Mouse (Mus musculus) limb, embryonic 14.5 days (tissue): Measurements from ENCODE around the gene Gm7075. TPM values are rescaled to one million over a fixed set of nuclear protein-coding genes. Genes with fewer than 3 reads are reported as not detected.

ENCODE experiments used
- ATAC-seq: fragments of 200-750 bp; cut with Nextera tagmentation; 2 replicates; pipeline ENCODE4 v1.8.0; 2017; ENCODE audit warnings: low read depth, moderate number of reproducible peaks, moderate TSS enrichment; ENCODE audit not compliant: low FRiP score
- DNase-seq: peaks from one replicate; pipeline ENCODE4 v3.0.0-alpha.2; 2015; ENCODE audit warnings: low spot score
- H3K27ac ChIP-seq: fragments of 300-500 bp; sonication (generic); replicated peaks from 2 replicates; pipeline ENCODE4 v1.5.1; 2014; ENCODE audit warnings: low read depth, mild to moderate bottlenecking, low read length, moderate library complexity, mixed read lengths
- H3K27me3 ChIP-seq: fragments of 300-500 bp; sonication (generic); 2 replicates; pipeline ENCODE4 v1.6.1; 2014; ENCODE audit warnings: low read length, mixed read lengths; ENCODE audit not compliant: control insufficient read depth, insufficient read depth
- H3K36me3 ChIP-seq: fragments of 300-500 bp; sonication (generic); 2 replicates; pipeline ENCODE4 v1.6.1; 2014; ENCODE audit warnings: mild to moderate bottlenecking, low read length, moderate library complexity, mixed read lengths; ENCODE audit not compliant: control insufficient read depth, insufficient read depth
- H3K4me1 ChIP-seq: fragments of 300-500 bp; sonication (generic); 2 replicates; pipeline ENCODE4 v1.6.1; 2014; ENCODE audit warnings: antibody characterized with exemption, low read length, mixed read lengths; ENCODE audit not compliant: control insufficient read depth, insufficient read depth
- H3K4me2 ChIP-seq: fragments of 300-500 bp; sonication (generic); replicated peaks from 2 replicates; pipeline ENCODE4 v1.6.1; 2014; ENCODE audit warnings: low read depth, mild to moderate bottlenecking, low read length, moderate library complexity; ENCODE audit not compliant: severe bottlenecking
- H3K4me3 ChIP-seq: fragments of 300-500 bp; sonication (generic); replicated peaks from 2 replicates; pipeline ENCODE4 v1.5.1; 2014; ENCODE audit warnings: low read length
- H3K9ac ChIP-seq: fragments of 300-500 bp; sonication (generic); 2 replicates; pipeline ENCODE4 v1.6.1; 2014; ENCODE audit warnings: mild to moderate bottlenecking, low read depth, low read length, moderate library complexity; ENCODE audit not compliant: severe bottlenecking
- H3K9me3 ChIP-seq: fragments of 300-500 bp; sonication (generic); 2 replicates; pipeline ENCODE4 v1.6.1; 2016; ENCODE audit warnings: low read length; ENCODE audit not compliant: control insufficient read depth
- POLR2A ChIP-seq: fragments of 200-500 bp; IDR thresholded peaks from 2 replicates; pipeline ENCODE4 v1.8.0; 2012; ENCODE audit warnings: inconsistent platforms, mild to moderate bottlenecking, moderate library complexity, borderline replicate concordance; ENCODE audit not compliant: insufficient read depth, insufficient read length; ENCODE audit errors: extremely low read depth
- WGBS: fragments of 180-500 bp; shearing (Covaris S2); extraction: QIAGEN DNeasy Blood & Tissue Kit; methylation state at CpG from one replicate; pipeline ENCODE4 v1.1.7; 2014; 5-methylcytosine and 5-hydroxymethylcytosine counted together
- polyA plus RNA-seq, 2 experiments: library from polyadenylated mRNA; depleted of rRNA in 1 of 2; stranded (reverse) in 1 of 2; unstranded in 1 of 2; fragments of >200 nt; fragmentation: Nextera tagmentation in 1 of 2; extraction: Ambion mirVana in 1 of 2; gene quantifications; 2 replicates each; pipeline versions ENCODE4 v1.2.1 to v1.2.3; 2012 to 2014

Gm7075 gene
- polyA plus RNA-seq, 2 experiments, result 0.21 TPM; not detected in 1

GRCm38 (mm10) chr10:63429785-63430305, 8.3 kb upstream of the Gm7075 start, which contains the start of gene Ctnna3:
Gene Ctnna3, plus strand, starts transcription at chr10:63430098.
- peak within 1 kb of the TSS; percentile 82 for H3K4me3 ChIP-seq
- ATAC-seq (peak; percentile 92), DNase-seq (peak; percentile 93)
- no peaks in the 10 kb centered on the region for H3K36me3 ChIP-seq
- H3K27ac ChIP-seq, result peak within 1 kb of the TSS; percentile 84
- peak within 1 kb of the TSS; percentile 74 for H3K4me2 ChIP-seq
- H3K4me1 ChIP-seq, result no peaks in the 10 kb centered on the region
- no peaks in the 10 kb centered on the region for H3K27me3 ChIP-seq
- WGBS, result 3% methylated on average over 51 of the region's 55 CpGs
- TF ChIP-seq POLR2A, result 0 out of 2 replicates have a peak, but pooled peaks have one; percentile 56
- H3K9me3 ChIP-seq, result no peaks in the 10 kb centered on the region
- peak within 1 kb of the TSS; percentile 74 for H3K9ac ChIP-seq

- H3K9ac ChIP-seq, result peak overlapping the region; percentile 74
- peak overlapping the region; percentile 82 for H3K4me3 ChIP-seq
- H3K4me2 ChIP-seq, result peak overlapping the region; percentile 74
- 0% methylated on average over 34 of the region's 34 CpGs for WGBS
- DNase-seq, result peak; percentile 88
- peak; percentile 93 for ATAC-seq
- no peaks in the 10 kb centered on the region for H3K9me3 ChIP-seq
- peak overlapping the region; percentile 84 for H3K27ac ChIP-seq
- H3K4me1 ChIP-seq, result no peaks in the 10 kb centered on the region
- no peak for TF ChIP-seq POLR2A
- H3K27me3 ChIP-seq, result no peaks in the 10 kb centered on the region
- H3K36me3 ChIP-seq, result no peaks in the 10 kb centered on the region
These were observed 7.8 kb upstream of the Gm7075 start for GRCm38 (mm10) chr10:63429380-63429779.

DNA sequence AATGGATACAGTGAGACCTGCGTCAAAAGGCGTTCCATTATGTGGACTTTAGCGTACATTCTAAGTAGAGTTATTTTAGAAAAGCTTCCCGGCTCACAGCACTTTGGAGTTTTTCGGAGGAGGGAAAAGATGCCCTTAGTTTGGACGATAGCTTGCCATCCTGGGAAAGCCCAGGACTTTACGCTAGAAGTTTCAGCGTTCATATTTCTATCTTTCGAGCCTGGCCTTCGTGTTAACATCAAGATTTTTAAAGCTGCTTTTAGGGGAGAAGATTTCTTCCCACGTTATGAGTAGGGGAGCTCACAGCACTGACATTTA, 7.4 kb upstream of the Gm7075 start:
- no peak for TF ChIP-seq POLR2A
- WGBS, result 2% methylated on average over 11 of the region's 11 CpGs
- Histone ChIP-seq H3K27me3 (no peaks in the 10 kb centered on the region), H3K27ac (peak overlapping the region; percentile 34; the same call in 1 of the 2 replicates), H3K4me1 (no peaks in the 10 kb centered on the region), H3K9ac (peak overlapping the region; percentile 51), H3K4me2 (peak overlapping the region; percentile 74), H3K4me3 (peak overlapping the region; percentile 82), H3K36me3 (no peaks in the 10 kb centered on the region), H3K9me3 (no peaks in the 10 kb centered on the region)
- DNase-seq (no peak), ATAC-seq (no peak)

DNA sequence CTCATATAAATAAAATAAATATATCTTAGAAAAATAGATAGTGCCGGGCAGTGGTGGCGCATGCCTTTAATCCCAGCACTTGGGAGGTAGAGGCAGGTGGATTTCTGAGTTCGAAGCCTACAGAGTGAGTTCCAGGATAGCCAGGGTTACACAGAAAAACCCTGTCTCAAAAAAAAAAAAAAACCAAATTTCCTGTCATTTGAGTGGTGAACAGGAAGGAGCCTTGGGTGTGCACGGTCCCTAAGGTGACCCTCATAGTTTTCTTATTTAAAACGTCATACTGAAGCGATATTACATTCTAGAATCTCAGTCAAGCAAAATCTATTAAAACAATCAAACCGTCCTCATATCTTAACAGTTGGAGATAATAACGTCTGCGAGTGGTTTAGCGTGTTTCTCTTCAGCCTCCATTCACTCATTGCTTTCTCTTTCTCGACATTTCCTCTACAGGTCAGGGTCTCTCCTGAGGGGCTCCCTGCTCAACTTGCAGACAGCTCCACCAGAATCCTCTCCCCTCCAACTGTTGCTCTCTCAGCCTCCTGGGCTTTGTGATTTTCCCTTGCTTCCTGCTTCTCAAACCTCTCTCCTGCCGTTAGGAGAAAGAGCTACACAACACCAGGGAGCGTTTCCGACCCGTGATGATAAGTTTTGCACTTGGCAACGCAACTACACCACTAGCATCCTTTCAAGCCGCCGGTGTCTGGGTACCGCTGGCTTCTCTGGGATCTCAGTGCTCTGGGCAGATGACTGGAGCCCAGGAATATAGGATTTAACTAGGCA, 6.8 kb upstream of the Gm7075 start:
- ATAC-seq (no peak), DNase-seq (peak; percentile 36)
- 25% methylated on average over 19 of the region's 19 CpGs for WGBS

DNA sequence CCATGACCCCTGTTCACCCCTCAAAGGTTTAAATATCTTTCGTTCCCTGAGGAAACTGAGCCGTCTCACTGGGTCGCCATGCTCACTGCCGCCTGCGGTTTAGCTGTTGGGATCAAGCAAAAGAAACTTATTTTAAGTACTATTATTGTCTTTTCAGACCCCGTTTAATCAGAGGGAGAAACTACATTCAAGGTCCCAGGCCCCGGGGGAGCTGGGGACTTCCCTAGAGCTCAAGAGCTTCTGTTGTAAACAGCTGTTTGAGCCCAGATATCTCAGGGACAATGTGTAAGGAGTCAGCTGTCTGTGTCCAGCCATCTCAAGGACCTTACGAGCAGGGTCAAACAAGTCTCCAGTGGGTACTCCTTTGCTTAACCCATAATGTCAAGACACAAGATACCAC, 5.6 kb upstream of the Gm7075 start:
- Histone ChIP-seq H3K27me3 (no peaks in the 10 kb centered on the region), H3K27ac (no peak overlapping the region), H3K9me3 (no peaks in the 10 kb centered on the region), H3K4me1 (no peaks in the 10 kb centered on the region), H3K9ac (no peak overlapping the region), H3K4me2 (no peak overlapping the region), H3K36me3 (no peaks in the 10 kb centered on the region), H3K4me3 (no peak overlapping the region)
- no peak for TF ChIP-seq POLR2A
- ATAC-seq (no peak), DNase-seq (no peak)
- 81% methylated on average over 8 of the region's 8 CpGs for WGBS

More for the DNA sequence above, 6.8 kb upstream of the Gm7075 start:
- Histone ChIP-seq H3K4me1 (no peaks in the 10 kb centered on the region), H3K4me3 (peak overlapping the region; percentile 82), H3K9me3 (no peaks in the 10 kb centered on the region), H3K27me3 (no peaks in the 10 kb centered on the region), H3K27ac (peak overlapping the region; percentile 34; the same call in 1 of the 2 replicates), H3K36me3 (no peaks in the 10 kb centered on the region), H3K9ac (peak overlapping the region; percentile 51), H3K4me2 (peak overlapping the region; percentile 74)
- no peak for TF ChIP-seq POLR2A
